Mouse (Mus musculus) brain, embryonic 14.5 days (tissue): ENCODE data around the gene Dclk1.

Experiments used
- CTCF ChIP-seq: fragments of 200-500 bp; IDR thresholded peaks from 2 replicates; pipeline ENCODE4 v1.5.1; 2012; ENCODE audit warnings: inconsistent platforms, mild to moderate bottlenecking, moderate library complexity, borderline replicate concordance; ENCODE audit not compliant: insufficient read depth, insufficient read length; ENCODE audit errors: extremely low read depth
- POLR2A ChIP-seq: fragments of 200-500 bp; IDR thresholded peaks from 2 replicates; pipeline ENCODE4 v1.6.1; 2012; ENCODE audit warnings: mild to moderate bottlenecking, inconsistent platforms, borderline replicate concordance; ENCODE audit not compliant: poor library complexity, insufficient read depth, insufficient read length, severe bottlenecking; ENCODE audit errors: extremely low read depth

- peak; percentile 33; the same call in 1 of the 2 replicates for TF ChIP-seq CTCF
- TF ChIP-seq POLR2A = no peak
These were observed 112.6 kb downstream of the Dclk1 start for GRCm38 (mm10) chr3:55354765-55355164.
